Mouse (Mus musculus) MEL (cell line): ENCODE data around the gene Sh2b2. TPM values are rescaled to one million over a fixed set of nuclear protein-coding genes. Genes with fewer than 3 reads are reported as not detected.

Source experiments
- DNase-seq: peaks from one replicate; pipeline ENCODE4 v3.0.0; 2011; ENCODE audit warnings: low read depth, low spot score
- H3K27ac ChIP-seq: 2 replicates; pipeline ENCODE4 v1.5.1; 2012; ENCODE audit warnings: low read depth, mild to moderate bottlenecking, control low read depth, low read length, moderate library complexity; ENCODE audit not compliant: control insufficient read depth
- H3K27me3 ChIP-seq, 2 experiments: fragments of 150-350 bp in 1 of 2; sonication (generic) in 1 of 2; 2 replicates each; pipeline ENCODE4 v1.6.1; 2012; ENCODE audit warnings: low read length in 2 of 2, mild to moderate bottlenecking in 2 of 2, improper control_type of control experiment in 1 of 2, moderate library complexity in 1 of 2; ENCODE audit not compliant: insufficient read depth in 2 of 2, control insufficient read depth in 1 of 2
- H3K36me3 ChIP-seq, 2 experiments: 2 replicates each; pipeline ENCODE4 v1.6.1; 2012 to 2014; ENCODE audit warnings: low read length in 2 of 2, improper control_type of control experiment in 1 of 2, inconsistent platforms in 1 of 2, mild to moderate bottlenecking in 1 of 2; ENCODE audit not compliant: insufficient read depth in 2 of 2, control insufficient read depth in 1 of 2
- H3K4me1 ChIP-seq, 2 experiments: fragments of 150-350 bp in 1 of 2; sonication (generic) in 1 of 2; 2 replicates each; pipeline ENCODE4 v1.6.1; 2012; ENCODE audit warnings: low read length in 2 of 2, improper control_type of control experiment in 1 of 2, mild to moderate bottlenecking in 1 of 2; ENCODE audit not compliant: insufficient read depth in 2 of 2, control insufficient read depth in 1 of 2
- H3K4me3 ChIP-seq, 2 experiments: fragments of 150-350 bp in 1 of 2; sonication (generic) in 1 of 2; 2 replicates each; pipeline ENCODE4 v1.5.1; 2012; ENCODE audit warnings: low read depth in 2 of 2, low read length in 2 of 2, mild to moderate bottlenecking in 2 of 2, moderate library complexity in 2 of 2, control low read depth in 1 of 2, improper control_type of control experiment in 1 of 2; ENCODE audit not compliant: control insufficient read depth in 1 of 2, insufficient read depth in 1 of 2
- H3K79me2 ChIP-seq: 2 replicates; pipeline ENCODE4 v1.6.1; 2012; ENCODE audit warnings: mild to moderate bottlenecking, low read length, moderate library complexity; ENCODE audit not compliant: control insufficient read depth, poor library complexity, insufficient read depth
- H3K9ac ChIP-seq: 2 replicates; pipeline ENCODE4 v1.6.1; 2012; ENCODE audit warnings: low read depth, mild to moderate bottlenecking, control low read depth, low read length, moderate library complexity; ENCODE audit not compliant: control insufficient read depth, poor library complexity, severe bottlenecking
- H3K9me3 ChIP-seq: fragments of 150-350 bp; sonication (generic); replicated peaks from 2 replicates; pipeline ENCODE4 v1.6.1; 2012; ENCODE audit warnings: mild to moderate bottlenecking, low read length, improper control_type of control experiment, moderate library complexity; ENCODE audit not compliant: insufficient read depth
- CHD1 ChIP-seq: IDR thresholded peaks from 2 replicates; pipeline ENCODE4 v1.6.1; 2012; ENCODE audit warnings: low read depth, mild to moderate bottlenecking, inconsistent platforms, low read length, improper control_type of control experiment
- CHD2 ChIP-seq: IDR thresholded peaks from 2 replicates; pipeline ENCODE4 v1.6.1; 2011; ENCODE audit warnings: low read length, improper control_type of control experiment
- E2F4 ChIP-seq: IDR thresholded peaks from 2 replicates; pipeline ENCODE4 v1.6.1; 2011; ENCODE audit warnings: low read depth, low read length, improper control_type of control experiment, borderline replicate concordance
- ELF1 ChIP-seq: IDR thresholded peaks from 2 replicates; pipeline ENCODE4 v1.6.1; 2014; ENCODE audit warnings: low read depth, mild to moderate bottlenecking, inconsistent platforms, low read length, improper control_type of control experiment, moderate library complexity
- ETS1 ChIP-seq: IDR thresholded peaks from 2 replicates; pipeline ENCODE4 v1.6.1; 2012; ENCODE audit warnings: low read depth, mild to moderate bottlenecking, inconsistent platforms, low read length, improper control_type of control experiment, moderate library complexity
- GATA1 ChIP-seq: IDR thresholded peaks from 2 replicates; pipeline ENCODE4 v1.6.1; 2011; ENCODE audit warnings: low read depth, low read length, improper control_type of control experiment
- HCFC1 ChIP-seq: IDR thresholded peaks from 2 replicates; pipeline ENCODE4 v1.6.1; 2012; ENCODE audit warnings: low read depth, mild to moderate bottlenecking, inconsistent platforms, low read length, improper control_type of control experiment, moderate library complexity
- JUND ChIP-seq: IDR thresholded peaks from 2 replicates; pipeline ENCODE4 v1.6.1; 2011; ENCODE audit warnings: low read depth, mild to moderate bottlenecking, improper control_type of control experiment, low read length
- KAT2A ChIP-seq: conservative IDR thresholded peaks from 2 replicates; pipeline ENCODE4 v1.6.1; 2012; ENCODE audit warnings: low read depth, low read length, improper control_type of control experiment, inconsistent platforms
- MAFK ChIP-seq: IDR thresholded peaks from 2 replicates; pipeline ENCODE4 v1.6.1; 2011; ENCODE audit warnings: low read depth, mild to moderate bottlenecking, low read length, improper control_type of control experiment, borderline replicate concordance
- MAX ChIP-seq: IDR thresholded peaks from 2 replicates; pipeline ENCODE4 v1.6.1; 2011; ENCODE audit warnings: low read length, improper control_type of control experiment
- MEF2A ChIP-seq: IDR thresholded peaks from 2 replicates; pipeline ENCODE4 v1.6.1; 2014; ENCODE audit warnings: low read depth, mild to moderate bottlenecking, inconsistent platforms, low read length, improper control_type of control experiment; ENCODE audit not compliant: poor library complexity, insufficient replicate concordance, severe bottlenecking; ENCODE audit errors: extremely low read depth
- MYB ChIP-seq: IDR thresholded peaks from 2 replicates; pipeline ENCODE4 v1.6.1; 2011; ENCODE audit warnings: mild to moderate bottlenecking, low read depth, low read length, improper control_type of control experiment
- MYC ChIP-seq: IDR thresholded peaks from 2 replicates; pipeline ENCODE4 v1.6.1; 2011; ENCODE audit warnings: low read depth, mild to moderate bottlenecking, low read length, improper control_type of control experiment, moderate library complexity
- NELFE ChIP-seq: IDR thresholded peaks from 2 replicates; pipeline ENCODE4 v1.6.1; 2011; ENCODE audit warnings: low read depth, low read length, improper control_type of control experiment
- POLR2A ChIP-seq, 2 experiments: IDR thresholded peaks; 2 replicates each; pipeline ENCODE4 v1.6.1; 2011 to 2012; ENCODE audit warnings: low read length in 2 of 2, mild to moderate bottlenecking in 2 of 2, control low read depth in 1 of 2, improper control_type of control experiment in 1 of 2, low read depth in 1 of 2, moderate library complexity in 1 of 2; ENCODE audit not compliant: control insufficient read depth in 1 of 2, insufficient read depth in 1 of 2, poor library complexity in 1 of 2
- POLR2AphosphoS2 ChIP-seq: IDR thresholded peaks from 2 replicates; pipeline ENCODE4 v1.6.1; 2011; ENCODE audit warnings: low read length, improper control_type of control experiment
- POLR2AphosphoS5 ChIP-seq: IDR thresholded peaks from 2 replicates; pipeline ENCODE4 v1.6.1; 2012; ENCODE audit warnings: low read depth, borderline replicate concordance, mild to moderate bottlenecking, inconsistent platforms, low read length, moderate library complexity, mixed read lengths
- RCOR1 ChIP-seq: IDR thresholded peaks from 2 replicates; pipeline ENCODE4 v1.6.1; 2012; ENCODE audit warnings: low read depth, mild to moderate bottlenecking, inconsistent platforms, low read length, improper control_type of control experiment
- TAL1 ChIP-seq: IDR thresholded peaks from 2 replicates; pipeline ENCODE4 v1.6.1; 2012; ENCODE audit warnings: mild to moderate bottlenecking, inconsistent platforms, low read length, moderate library complexity, mixed read lengths
- TCF12 ChIP-seq: IDR thresholded peaks from 2 replicates; pipeline ENCODE4 v1.6.1; 2014; ENCODE audit warnings: low read depth, mild to moderate bottlenecking, inconsistent platforms, low read length, improper control_type of control experiment, moderate library complexity
- USF1 ChIP-seq: IDR thresholded peaks from 2 replicates; pipeline ENCODE4 v1.6.1; 2014; ENCODE audit warnings: low read depth, mild to moderate bottlenecking, inconsistent platforms, low read length, improper control_type of control experiment, moderate library complexity
- ZMIZ1 ChIP-seq: IDR thresholded peaks from 2 replicates; pipeline ENCODE4 v1.6.1; 2012; ENCODE audit warnings: low read depth, mild to moderate bottlenecking, inconsistent platforms, low read length, improper control_type of control experiment, moderate library complexity
- polyA plus RNA-seq, 2 experiments: library from polyadenylated mRNA; stranded (reverse) in 1 of 2; unstranded in 1 of 2; fragments of >175 nt in 1 of 2; fragments of >200 nt in 1 of 2; gene quantifications; 2 replicates each; pipeline versions ENCODE4 v1.2.1 to v1.2.4; 2012; ENCODE audit warnings: low replicate concordance in 2 of 2, low read depth in 1 of 2; ENCODE audit not compliant: insufficient read length in 2 of 2, insufficient read depth in 1 of 2, missing spikeins in 1 of 2
- total RNA-seq: library from RNA; depleted of rRNA; stranded (reverse); fragments of 300-350 nt; gene quantifications from 2 replicates; pipeline ENCODE4 v1.2.3, GENCODE M21; 2012

Gene Sh2b2
- total and polyA plus RNA-seq, 3 experiments: 0.07 TPM; not detected in 2

- DNase-seq: no peak
- H3K9me3 ChIP-seq: no peaks in the 10 kb centered on the region
- no peaks in the 10 kb centered on the region for H3K79me2 ChIP-seq
- no peak overlapping the region for H3K4me3 ChIP-seq
- TF ChIP-seq POLR2AphosphoS2: no peak
- TF ChIP-seq HCFC1: no peak
- no peak for TF ChIP-seq POLR2A (IDR thresholded peaks at IDR 0.05; ENCODE audit: control insufficient read depth in 1 of 2, insufficient read depth in 1 of 2, low read depth in 1 of 2, low read length in 2 of 2, poor library complexity in 1 of 2)
- TF ChIP-seq USF1: peak; percentile 26; the same call in 1 of the 2 replicates
- TF ChIP-seq MEF2A: no peak
- no peak for TF ChIP-seq CHD2
- TF ChIP-seq KAT2A: no peak
- no peak for TF ChIP-seq MAX
- no peaks in the 10 kb centered on the region; a peak in 1 of 4 replicates for H3K36me3 ChIP-seq
- no peak overlapping the region for H3K27ac ChIP-seq
- no peaks in the 10 kb centered on the region for H3K27me3 ChIP-seq
- H3K9ac ChIP-seq: no peak overlapping the region
- no peaks in the 10 kb centered on the region for H3K4me1 ChIP-seq
Observed at GRCm38 (mm10) chr5:136266077-136266476, 19.7 kb upstream of the Sh2b2 start.

- no peak overlapping the region for H3K4me3 ChIP-seq
- no peaks in the 10 kb centered on the region for H3K9me3 ChIP-seq
- no peaks in the 10 kb centered on the region; a peak in 1 of 4 replicates for H3K36me3 ChIP-seq
- no peak for DNase-seq
- H3K4me1 ChIP-seq: no peaks in the 10 kb centered on the region
- no peaks in the 10 kb centered on the region for H3K79me2 ChIP-seq
- TF ChIP-seq POLR2AphosphoS5: no peak
- TF ChIP-seq MYC: no peak
- TF ChIP-seq MAX: no peak
- no peak for TF ChIP-seq MYB
- no peak for TF ChIP-seq GATA1
- no peak for TF ChIP-seq TCF12
- no peak for TF ChIP-seq ELF1
- no peak for TF ChIP-seq CHD1
- no peak for TF ChIP-seq KAT2A
- TF ChIP-seq NELFE: no peak
- no peak for TF ChIP-seq ZMIZ1
- TF ChIP-seq TAL1: no peak
- no peak for TF ChIP-seq E2F4
- TF ChIP-seq MAFK: no peak
- no peak for TF ChIP-seq POLR2AphosphoS2
- TF ChIP-seq ETS1: no peak
- TF ChIP-seq RCOR1: no peak
- TF ChIP-seq JUND: no peak
- TF ChIP-seq, all 39 proteins: peak for 0
- Histone ChIP-seq H3K27me3 (no peaks in the 10 kb centered on the region), H3K27ac (no peak overlapping the region), H3K9ac (no peak overlapping the region)
Observed at GRCm38 (mm10) chr5:136263342-136263741, 17.0 kb upstream of the Sh2b2 start.
